Mouse (Mus musculus) myocyte (in vitro differentiated cells): Measurements from ENCODE around the gene Acsf2.

Experiments used
- CEBPB ChIP-seq: IDR thresholded peaks from 2 replicates; pipeline ENCODE4 v1.6.1; 2011; ENCODE audit warnings: mild to moderate bottlenecking, moderate library complexity; ENCODE audit not compliant: poor library complexity, insufficient read depth, severe bottlenecking
- E2F4 ChIP-seq: IDR thresholded peaks from one replicate; pipeline ENCODE4 v1.6.1; 2011; ENCODE audit warnings: mild to moderate bottlenecking, control low read depth, moderate library complexity; ENCODE audit not compliant: insufficient read depth
- MAX ChIP-seq: IDR thresholded peaks from one replicate; pipeline ENCODE4 v1.6.1; 2011; ENCODE audit warnings: low read depth, mild to moderate bottlenecking, control low read depth
- MYOD1 ChIP-seq, 3 experiments: IDR thresholded peaks; one replicate each; pipeline ENCODE4 v1.6.1; 2011; ENCODE audit warnings: control low read depth in 2 of 3, low read depth in 2 of 3, mild to moderate bottlenecking in 2 of 3, moderate library complexity in 1 of 3; ENCODE audit not compliant: insufficient read length in 2 of 3, control insufficient read depth in 1 of 3
- MYOG ChIP-seq, 3 experiments: IDR thresholded peaks; one replicate each; pipeline ENCODE4 v1.6.1; 2011; ENCODE audit warnings: control low read depth in 2 of 3, low read depth in 2 of 3, mild to moderate bottlenecking in 2 of 3; ENCODE audit not compliant: insufficient read length in 2 of 3, control insufficient read depth in 1 of 3, insufficient read depth in 1 of 3
- POLR2A ChIP-seq: IDR thresholded peaks from one replicate; pipeline ENCODE4 v1.6.1; 2011; ENCODE audit warnings: low read depth, mild to moderate bottlenecking, control low read depth, moderate library complexity; ENCODE audit not compliant: insufficient read length
- POLR2AphosphoS2 ChIP-seq: IDR thresholded peaks from one replicate; pipeline ENCODE4 v1.6.1; 2011; ENCODE audit warnings: low read depth, control low read depth; ENCODE audit not compliant: insufficient read length
- REST ChIP-seq: IDR thresholded peaks from one replicate; pipeline ENCODE4 v1.6.1; 2011; ENCODE audit warnings: mild to moderate bottlenecking, control low read depth, moderate library complexity; ENCODE audit not compliant: insufficient read depth, insufficient read length
- TCF12 ChIP-seq: IDR thresholded peaks from one replicate; pipeline ENCODE4 v1.6.1; 2011; ENCODE audit warnings: mild to moderate bottlenecking, control low read depth; ENCODE audit not compliant: poor library complexity, insufficient read depth, severe bottlenecking
- USF1 ChIP-seq: IDR thresholded peaks from one replicate; pipeline ENCODE4 v1.6.1; 2011; ENCODE audit warnings: low read depth, mild to moderate bottlenecking, control low read depth, moderate library complexity

- TF ChIP-seq CEBPB (no peak), POLR2A (peak; percentile 95), E2F4 (no peak), MAX (no peak), POLR2AphosphoS2 (peak; percentile 82), REST (no peak), MYOD1 (IDR thresholded peaks at IDR 0.05; ENCODE audit: control insufficient read depth in 1 of 3, insufficient read length in 2 of 3, low read depth in 2 of 3) (no peak), MYOG (IDR thresholded peaks at IDR 0.05; ENCODE audit: control insufficient read depth in 1 of 3, insufficient read depth in 1 of 3, insufficient read length in 2 of 3, low read depth in 2 of 3) (peak in 2 of 3 experiments; percentile 59 to 66), TCF12 (no peak), USF1 (no peak)
Observed at GRCm38 (mm10) chr11:94629199-94629883, 27.7 kb upstream of the Acsf2 start, which contains the start of gene Lrrc59.
